Mouse (Mus musculus): Measurements from ENCODE around the gene Lhfpl3.
A peak's percentile ranks its signal among the peaks of the same experiment; 100 is the strongest.

Gene Lhfpl3

GRCm38 (mm10) chr5:23279364-23279763 is 533.5 kb downstream of the Lhfpl3 start:
- no peak for DNase-seq (ENCODE audit: low read depth, low spot score)

GRCm38 (mm10) chr5:23284884-23285283 is 539.0 kb downstream of the Lhfpl3 start:
- peak; percentile 81 for DNase-seq (ENCODE audit: low read depth, low spot score)

- no peak for DNase-seq (ENCODE audit: low read depth, low spot score)
These were observed 543.3 kb downstream of the Lhfpl3 start for GRCm38 (mm10) chr5:23289149-23289548.
